Mouse (Mus musculus): ENCODE results near the gene Thoc3. TPM values are rescaled to one million over a fixed set of nuclear protein-coding genes. Genes with fewer than 3 reads are reported as not detected.

The Thoc3 gene
- polyA plus RNA-seq, 1 experiment from 2014 or later: 37.4 TPM

DNA sequence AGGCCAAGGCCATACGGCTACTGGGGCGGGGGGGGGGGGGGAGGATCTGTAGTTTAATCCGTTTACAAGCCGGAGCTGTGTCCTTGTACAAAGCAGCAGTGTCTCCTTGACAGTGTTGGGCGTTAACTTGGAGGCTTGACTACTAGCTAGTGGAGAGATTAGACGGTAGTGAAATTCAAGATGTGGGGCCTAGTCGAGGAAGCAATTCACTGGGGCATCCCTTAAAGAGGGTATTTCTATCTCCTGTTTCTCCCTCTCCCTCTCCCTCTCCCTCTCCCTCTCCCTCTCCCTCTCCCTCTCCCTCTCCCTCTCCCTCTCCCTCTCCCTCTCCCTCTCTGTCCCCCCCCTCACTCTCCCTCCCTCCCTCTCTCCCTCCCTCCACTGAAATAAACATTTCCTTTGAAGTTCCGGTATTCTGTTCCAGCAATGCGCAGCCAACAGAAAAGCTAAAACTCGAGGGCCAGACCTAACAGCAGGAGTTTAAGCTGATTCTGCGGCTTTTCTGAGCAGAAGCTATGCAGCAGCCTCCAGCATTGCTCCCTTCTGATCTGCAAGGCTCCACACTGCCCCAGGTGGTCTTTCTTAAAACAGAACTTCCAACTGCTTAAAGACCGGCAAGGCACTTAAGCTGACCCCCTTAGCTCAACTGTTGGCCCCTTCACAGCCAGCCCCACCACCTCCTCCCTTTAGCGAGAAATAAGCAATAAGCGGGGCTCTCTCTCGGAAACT is 21.0 kb downstream of the Thoc3 start:
- Histone ChIP-seq H3K27ac (ENCODE audit: low read depth) (no peak overlapping the region), H3K27me3 (ENCODE audit: insufficient read depth, low read length) (0 out of 2 replicates have a peak, but pooled peaks cover 4% of the 10 kb centered on the region), H3K9me3 (ENCODE audit: low read length) (no peaks in the 10 kb centered on the region), H3K4me3 (ENCODE audit: low read depth, low read length) (no peak overlapping the region), H3K36me3 (replicated peaks; ENCODE audit: insufficient read depth, low read length) (no peaks in the 10 kb centered on the region), H3K9ac (replicated peaks) (no peak overlapping the region), H3K4me1 (ENCODE audit: insufficient read depth) (peaks cover 3% of the 10 kb centered on the region; the same call in 1 of the 2 replicates), H3K4me2 (ENCODE audit: low read depth, low read length) (no peak overlapping the region)
- ATAC-seq: no peak
- peak; percentile 56 for TF ChIP-seq CTCF (IDR thresholded peaks at IDR 0.05; ENCODE audit: low read depth)
- TF ChIP-seq EP300 (IDR thresholded peaks at IDR 0.05; ENCODE audit: low read depth): no peak
- 8% methylated on average over 14 of the region's 15 CpGs for WGBS (ENCODE audit: insufficient replicate concordance)
- DNase-seq: no peak

DNA sequence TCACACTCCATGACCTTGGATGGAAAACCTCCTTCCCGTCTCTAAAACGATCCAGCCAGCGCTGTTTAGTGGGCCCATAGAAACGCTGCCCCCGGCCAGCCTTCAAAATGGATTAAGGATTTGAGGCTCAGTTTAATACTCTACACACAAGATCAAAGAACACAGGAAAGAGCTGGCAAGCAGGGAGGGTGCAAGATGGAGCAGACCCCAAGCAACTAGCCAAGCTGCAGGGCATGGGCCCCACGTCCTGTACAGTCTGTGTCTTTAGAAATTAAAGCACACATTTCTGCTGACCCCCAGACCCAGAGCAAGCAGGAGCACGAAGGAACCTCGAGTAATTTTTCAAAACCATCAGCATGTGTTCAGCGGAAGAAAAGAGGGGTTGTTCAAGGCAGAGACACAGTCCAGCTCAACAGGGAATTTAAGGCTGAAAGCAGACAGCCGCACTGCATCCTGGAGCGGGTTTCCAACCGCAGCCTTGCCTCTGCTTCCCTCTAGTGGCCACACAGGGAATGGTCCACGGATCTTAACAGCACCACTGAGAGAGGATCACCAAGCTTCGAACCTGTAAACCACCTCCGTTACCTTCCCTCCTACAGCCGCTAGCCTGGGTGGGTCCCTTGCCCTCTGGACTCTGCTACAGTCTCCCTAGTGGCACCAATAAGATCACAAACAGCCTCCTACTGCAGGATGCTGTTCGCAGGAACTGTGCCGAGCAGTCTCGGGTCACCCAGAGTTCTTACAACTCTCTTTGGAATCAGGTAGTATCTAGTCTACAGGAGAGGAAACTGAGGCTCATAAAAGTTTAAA is 21.8 kb downstream of the Thoc3 start:
- ATAC-seq: peak; percentile 67
- Histone ChIP-seq H3K9ac (replicated peaks) (no peak overlapping the region), H3K4me2 (ENCODE audit: low read depth, low read length) (no peak overlapping the region), H3K36me3 (replicated peaks; ENCODE audit: insufficient read depth, low read length) (no peaks in the 10 kb centered on the region), H3K9me3 (ENCODE audit: low read length) (0 out of 2 replicates have a peak, but pooled peaks cover under 1% of the 10 kb centered on the region), H3K27me3 (ENCODE audit: insufficient read depth, low read length) (0 out of 2 replicates have a peak, but pooled peaks cover 4% of the 10 kb centered on the region), H3K27ac (ENCODE audit: low read depth) (no peak overlapping the region), H3K4me1 (ENCODE audit: insufficient read depth) (peaks cover 3% of the 10 kb centered on the region; the same call in 1 of the 2 replicates), H3K4me3 (ENCODE audit: low read depth, low read length) (no peak overlapping the region)
- TF ChIP-seq CTCF (IDR thresholded peaks at IDR 0.05; ENCODE audit: low read depth) (peak; percentile 99), EP300 (IDR thresholded peaks at IDR 0.05; ENCODE audit: low read depth) (no peak)
- peak; percentile 85 for DNase-seq
- WGBS (ENCODE audit: insufficient replicate concordance): 34% methylated on average over 19 of the region's 19 CpGs

DNA sequence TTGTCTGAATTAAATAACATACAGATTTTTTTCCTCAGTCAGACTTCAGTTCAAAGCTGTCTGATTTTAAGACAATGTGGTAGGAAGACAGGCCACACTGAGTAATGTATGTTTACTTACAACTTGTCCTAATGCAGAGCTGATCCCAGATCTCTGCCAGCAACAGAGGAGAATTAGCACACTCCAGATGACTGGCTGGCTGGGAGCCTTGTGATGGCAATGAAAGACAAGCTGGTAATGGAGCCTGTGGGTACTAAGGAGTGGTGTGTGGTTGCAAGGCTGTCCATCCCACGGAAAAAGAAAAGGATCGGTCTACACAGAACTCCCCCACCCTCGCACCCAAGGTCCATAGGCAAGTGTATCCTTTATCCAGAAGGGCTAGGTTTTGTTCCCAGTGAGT is 25.0 kb downstream of the Thoc3 start:
- WGBS (ENCODE audit: insufficient replicate concordance): 84% methylated on average over 3 of the region's 3 CpGs

DNA sequence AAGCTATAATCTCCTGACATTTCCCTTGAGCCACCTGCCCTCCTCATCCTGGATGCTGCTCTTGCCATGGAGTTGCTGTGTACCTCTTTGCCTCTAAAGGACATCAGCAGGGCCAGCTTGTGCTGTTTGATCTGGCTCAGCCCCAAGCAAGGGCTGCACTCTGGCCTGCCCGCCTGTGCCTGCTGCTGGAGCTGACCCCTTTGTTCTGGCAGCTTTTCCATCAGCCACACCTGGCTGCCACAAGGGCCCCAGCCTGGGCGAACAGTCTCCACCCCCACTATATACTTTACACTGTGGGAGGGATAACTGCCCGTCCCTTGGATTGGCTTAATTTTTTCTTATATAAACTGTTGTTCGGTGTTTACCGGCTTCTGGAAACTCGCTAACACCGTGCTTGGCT is 28.7 kb downstream of the Thoc3 start:
- Histone ChIP-seq H3K4me1 (ENCODE audit: insufficient read depth) (0 out of 2 replicates have a peak, but pooled peaks cover 2% of the 10 kb centered on the region), H3K36me3 (replicated peaks; ENCODE audit: insufficient read depth, low read length) (no peaks in the 10 kb centered on the region), H3K4me2 (ENCODE audit: low read depth, low read length) (no peak overlapping the region), H3K9ac (replicated peaks) (no peak overlapping the region), H3K27ac (ENCODE audit: low read depth) (peak overlapping the region; percentile 51), H3K4me3 (ENCODE audit: low read depth, low read length) (no peak overlapping the region), H3K9me3 (ENCODE audit: low read length) (0 out of 2 replicates have a peak, but pooled peaks cover 3% of the 10 kb centered on the region), H3K27me3 (ENCODE audit: insufficient read depth, low read length) (no peaks in the 10 kb centered on the region)
- DNase-seq (peak; percentile 71), ATAC-seq (peak; percentile 90)
- TF ChIP-seq CTCF (IDR thresholded peaks at IDR 0.05; ENCODE audit: low read depth): no peak
- 49% methylated on average over 7 of the region's 7 CpGs for WGBS (ENCODE audit: insufficient replicate concordance)

More for the DNA sequence above, 25.0 kb downstream of the Thoc3 start:
- TF ChIP-seq CTCF (IDR thresholded peaks at IDR 0.05; ENCODE audit: low read depth): no peak
- no peak for TF ChIP-seq EP300 (IDR thresholded peaks at IDR 0.05; ENCODE audit: low read depth)
- Histone ChIP-seq H3K4me2 (ENCODE audit: low read depth, low read length) (no peak overlapping the region), H3K9ac (replicated peaks) (no peak overlapping the region), H3K4me1 (ENCODE audit: insufficient read depth) (peaks cover 5% of the 10 kb centered on the region; the same call in 1 of the 2 replicates), H3K27me3 (ENCODE audit: insufficient read depth, low read length) (0 out of 2 replicates have a peak, but pooled peaks cover 4% of the 10 kb centered on the region), H3K9me3 (ENCODE audit: low read length) (0 out of 2 replicates have a peak, but pooled peaks cover 3% of the 10 kb centered on the region), H3K36me3 (replicated peaks; ENCODE audit: insufficient read depth, low read length) (no peaks in the 10 kb centered on the region), H3K27ac (ENCODE audit: low read depth) (no peak overlapping the region), H3K4me3 (ENCODE audit: low read depth, low read length) (no peak overlapping the region)
- no peak for ATAC-seq
- no peak for DNase-seq

DNA sequence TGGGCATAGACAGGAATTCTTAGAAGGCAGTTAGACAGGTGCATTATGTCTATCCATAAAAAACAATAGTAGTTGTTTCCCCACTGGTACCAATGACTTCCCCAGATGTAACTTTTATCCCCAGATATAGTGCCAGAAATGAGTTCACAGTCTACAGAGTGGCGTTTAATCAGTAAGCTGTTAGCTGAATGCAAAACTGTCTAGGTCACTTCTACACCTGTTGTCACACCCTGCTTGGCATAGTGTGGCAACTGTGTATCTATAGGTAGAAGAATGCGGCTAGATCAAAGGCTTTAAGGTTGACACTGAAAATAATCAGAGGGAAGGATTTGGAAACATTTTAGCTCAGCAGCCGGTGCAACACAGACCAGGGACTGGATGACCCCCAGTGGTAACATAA is 29.8 kb downstream of the Thoc3 start:
- 55% methylated on average over 3 of the region's 3 CpGs for WGBS (ENCODE audit: insufficient replicate concordance)
- Histone ChIP-seq H3K9me3 (ENCODE audit: low read length) (0 out of 2 replicates have a peak, but pooled peaks cover 3% of the 10 kb centered on the region), H3K27me3 (ENCODE audit: insufficient read depth, low read length) (no peaks in the 10 kb centered on the region), H3K27ac (ENCODE audit: low read depth) (no peak overlapping the region), H3K4me1 (ENCODE audit: insufficient read depth) (0 out of 2 replicates have a peak, but pooled peaks cover 2% of the 10 kb centered on the region), H3K9ac (replicated peaks) (no peak overlapping the region), H3K4me2 (ENCODE audit: low read depth, low read length) (no peak overlapping the region), H3K36me3 (replicated peaks; ENCODE audit: insufficient read depth, low read length) (no peaks in the 10 kb centered on the region), H3K4me3 (ENCODE audit: low read depth, low read length) (no peak overlapping the region)
- TF ChIP-seq EP300 (IDR thresholded peaks at IDR 0.05; ENCODE audit: low read depth) (no peak), CTCF (IDR thresholded peaks at IDR 0.05; ENCODE audit: low read depth) (peak; percentile 18; the same call in 1 of the 2 replicates)
- ATAC-seq (peak; percentile 56), DNase-seq (no peak)

DNA sequence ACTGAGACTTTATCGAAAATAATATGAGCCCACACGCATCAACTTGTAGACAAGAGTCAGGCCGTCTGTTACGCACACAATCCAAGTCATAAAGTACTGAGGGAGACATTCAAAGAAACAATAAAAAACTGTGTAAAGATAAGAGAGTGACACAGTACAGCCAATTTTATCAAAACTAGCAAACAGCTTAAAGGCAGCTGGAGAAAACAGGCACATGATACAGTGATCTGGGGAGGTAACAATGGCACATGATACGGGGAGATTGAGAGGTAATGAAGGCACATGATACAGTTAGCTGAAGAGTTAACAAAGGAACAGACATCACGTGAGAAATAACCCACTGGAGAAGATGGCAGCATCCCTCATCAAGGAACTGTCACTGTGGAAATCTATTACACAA is 31.6 kb downstream of the Thoc3 start:
- no peak for ATAC-seq
- H3K36me3 ChIP-seq (replicated peaks; ENCODE audit: insufficient read depth, low read length): no peaks in the 10 kb centered on the region
- TF ChIP-seq CTCF (IDR thresholded peaks at IDR 0.05; ENCODE audit: low read depth): no peak

More for the DNA sequence above, 31.6 kb downstream of the Thoc3 start:
- H3K9me3 ChIP-seq (ENCODE audit: low read length): 0 out of 2 replicates have a peak, but pooled peaks cover 3% of the 10 kb centered on the region
- H3K4me1 ChIP-seq (ENCODE audit: insufficient read depth): 0 out of 2 replicates have a peak, but pooled peaks cover 2% of the 10 kb centered on the region
- WGBS (ENCODE audit: insufficient replicate concordance): 73% methylated on average over 6 of the region's 6 CpGs
- H3K27ac ChIP-seq (ENCODE audit: low read depth): no peak overlapping the region
- H3K9ac ChIP-seq (replicated peaks): no peak overlapping the region
- no peaks in the 10 kb centered on the region for H3K27me3 ChIP-seq (ENCODE audit: insufficient read depth, low read length)
- H3K4me2 ChIP-seq (ENCODE audit: low read depth, low read length): no peak overlapping the region
- no peak overlapping the region for H3K4me3 ChIP-seq (ENCODE audit: low read depth, low read length)
- DNase-seq: no peak

Measured in liver, postnatal 0 days (tissue).